Mouse (Mus musculus) ES-E14 (cell line): ENCODE measurements around the gene Vcl.

Experiments
- ZC3H11A ChIP-seq: IDR thresholded peaks from 2 replicates; pipeline ENCODE4 v1.6.1; 2012; ENCODE audit warnings: low read depth, mild to moderate bottlenecking, inconsistent platforms, low read length, borderline replicate concordance
- ZNF384 ChIP-seq: IDR thresholded peaks from 2 replicates; pipeline ENCODE4 v1.6.1; 2012; ENCODE audit warnings: low read depth, low read length, inconsistent platforms

DNA sequence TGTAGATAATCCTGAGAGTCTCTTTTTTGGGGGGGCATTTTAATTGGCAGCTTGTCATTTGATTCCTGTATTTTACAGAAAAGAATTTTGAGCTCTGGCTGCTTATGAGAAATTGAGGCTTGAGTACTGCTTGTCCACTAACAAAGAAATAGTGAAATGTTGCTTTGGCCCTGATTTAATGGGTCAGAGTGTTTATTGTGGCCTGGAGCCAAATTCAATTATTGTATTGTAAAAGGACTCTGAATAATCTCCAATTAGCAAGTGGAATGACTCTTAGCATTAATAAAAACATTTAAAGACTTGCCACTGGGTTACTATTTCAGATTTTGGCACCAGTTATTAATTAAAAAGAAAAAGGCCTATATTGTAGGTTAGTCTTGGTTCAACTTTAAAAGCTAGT is 26.8 kb downstream of the Vcl start:
- TF ChIP-seq ZNF384 (no peak), ZC3H11A (no peak)
